ENCODE assay signal across 14 mouse cellular contexts in genomic region chr11:109124284-109124683, GRCm38 (mm10). TPM values are rescaled to one million over a fixed set of nuclear protein-coding genes. Genes with fewer than 3 reads are reported as not detected.
A peak's percentile ranks its signal among the peaks of the same experiment; 100 is the strongest.
DNase-seq lines count a peak whose midpoint lies in the region; ATAC-seq and TF ChIP-seq lines count a peak whose summit lies in the region.
"Had no signal": no experiment of that assay in that cellular context is flagged by ENCODE, and none has a peak within 500 bp of the region (broad histone marks: within the 10 kb centered on the region; RNA-seq: fewer than 3 reads in every experiment).

No protein-coding gene starts in this region.

- peak; percentile 55 for TF ChIP-seq CTCF in kidney, postnatal 0 days (IDR thresholded peaks at IDR 0.05; ENCODE audit: low read depth)
- peak; percentile 65 for TF ChIP-seq CTCF in stomach, postnatal 0 days (IDR thresholded peaks at IDR 0.05; ENCODE audit: low read depth)

- ATAC-seq in kidney, postnatal 0 days (replicated peaks; ENCODE audit: low FRiP score, low read depth), result no peak
- ATAC-seq in stomach, postnatal 0 days (ENCODE audit: low FRiP score, low TSS enrichment), result no peak
- ATAC-seq: activated CD4-positive, CD25-positive, alpha-beta regulatory T cell, adult 4 months had no signal

- no peak overlapping the region for H3K9ac ChIP-seq in kidney, postnatal 0 days (ENCODE audit: low read depth, low read length)
- no peak overlapping the region for H3K9ac ChIP-seq in stomach, postnatal 0 days (ENCODE audit: low read length)

- H3K4me2 ChIP-seq in kidney, postnatal 0 days (ENCODE audit: low read length), result no peak overlapping the region
- H3K4me2 ChIP-seq in stomach, postnatal 0 days (replicated peaks; ENCODE audit: low read depth), result no peak overlapping the region

- DNase-seq in adrenal gland, postnatal 10 days, result peak; percentile 24
- DNase-seq in adrenal gland, postnatal 25 days, result no peak
- DNase-seq in kidney, postnatal 0 days (ENCODE audit: low spot score), result peak; percentile 22
- DNase-seq in kidney, adult 8-10 months, result no peak
- peak; percentile 32 for DNase-seq in right cerebral cortex, postnatal 10 days (ENCODE audit: low spot score in 2 of 2)
- DNase-seq in right cerebral cortex, postnatal 14 days, result no peak
- DNase-seq in stomach, postnatal 0 days (ENCODE audit: low spot score), result no peak
- DNase-seq in frontal cortex, postnatal 36 days (ENCODE audit: low spot score in 2 of 2), result no peak
- DNase-seq: cerebellum, adult 9-11 months; kidney, adult 18-20 months had no signal

- TF ChIP-seq EP300 in stomach, postnatal 0 days (optimal IDR thresholded peaks at IDR 0.05), result no peak

- 68% methylated on average over 3 of the region's 3 CpGs for WGBS in kidney, postnatal 0 days
- WGBS in stomach, postnatal 0 days, result 68% methylated on average over 3 of the region's 3 CpGs

- no peaks in the 10 kb centered on the region for H3K27me3 ChIP-seq in kidney, postnatal 0 days (ENCODE audit: insufficient read depth, low read length)
- no peaks in the 10 kb centered on the region for H3K27me3 ChIP-seq in stomach, postnatal 0 days (ENCODE audit: control insufficient read depth, insufficient read depth, low read length)

- no peak overlapping the region for H3K27ac ChIP-seq in kidney, postnatal 0 days
- H3K27ac ChIP-seq in stomach, postnatal 0 days (replicated peaks), result no peak overlapping the region
- H3K27ac ChIP-seq: forebrain, embryonic 10.5 days had no signal

- H3K4me1 ChIP-seq in kidney, postnatal 0 days (replicated peaks; ENCODE audit: insufficient read depth, low read length), result no peaks in the 10 kb centered on the region
- H3K4me1 ChIP-seq in stomach, postnatal 0 days (replicated peaks; ENCODE audit: control insufficient read depth, insufficient read depth), result no peaks in the 10 kb centered on the region

- no peaks in the 10 kb centered on the region for H3K9me3 ChIP-seq in kidney, postnatal 0 days (replicated peaks; ENCODE audit: low read length)
- H3K9me3 ChIP-seq in stomach, postnatal 0 days (ENCODE audit: control insufficient read depth, low read length), result no peaks in the 10 kb centered on the region
- H3K9me3 ChIP-seq: forebrain, embryonic 10.5 days had no signal

- H3K36me3 ChIP-seq in kidney, postnatal 0 days (ENCODE audit: insufficient read depth, low read length), result no peaks in the 10 kb centered on the region
- H3K36me3 ChIP-seq in stomach, postnatal 0 days (ENCODE audit: control insufficient read depth, insufficient read depth, low read length), result no peaks in the 10 kb centered on the region
- H3K36me3 ChIP-seq: forebrain, embryonic 10.5 days had no signal

- no peak overlapping the region for H3K4me3 ChIP-seq in kidney, postnatal 0 days (replicated peaks; ENCODE audit: low read depth, low read length)
- H3K4me3 ChIP-seq in stomach, postnatal 0 days (ENCODE audit: low read depth, low read length), result no peak overlapping the region
- H3K4me3 ChIP-seq: forebrain, embryonic 10.5 days had no signal

RNA-seq across cellular contexts. Expression of gene E030025P04Rik, which starts 19.9 kb away (rescaled TPM):
- not detected for total RNA-seq in adrenal gland, postnatal 10 days (2021)
- not detected in 2 replicates for total RNA-seq in adrenal gland, postnatal 25 days (2021)
- not detected in 2 replicates for polyA plus RNA-seq in kidney, postnatal 0 days (2015; fragmentation: Nextera tagmentation; extraction: Ambion mirVana)
- not detected in 2 replicates for polyA plus RNA-seq in stomach, postnatal 0 days (2015; fragmentation: Nextera tagmentation; extraction: Ambion mirVana)
- total RNA-seq: megakaryocyte progenitor cell, adult 5-6 weeks had no signal
- polyA plus RNA-seq: activated CD4-positive, CD25-positive, alpha-beta regulatory T cell, adult 4 months; forebrain, embryonic 10.5 days; neural tube, embryonic 14.5 days had no signal

Comparison
In these comparisons a context has a peak if more than half of its experiments do, and no peak if none do; other contexts are left out.
1. DNase-seq: peak in adrenal gland, postnatal 10 days (single experiment), kidney, postnatal 0 days (single experiment) and right cerebral cortex, postnatal 10 days (2 of 2); none in adrenal gland, postnatal 25 days (single experiment), kidney, adult 8-10 months (0 of 2), right cerebral cortex, postnatal 14 days (single experiment), stomach, postnatal 0 days (single experiment) and frontal cortex, postnatal 36 days (0 of 2).